Mouse (Mus musculus) heart, postnatal 25 days (tissue): ENCODE measurements around the gene Ncbp3. TPM values are rescaled to one million over a fixed set of nuclear protein-coding genes. Genes with fewer than 3 reads are reported as not detected.
"Not testable (repeated sequence)": the region's sequence is repeated elsewhere in the genome, so short reads cannot be mapped to it uniquely, and the experiment has no call there.

Source experiments
- DNase-seq: peaks from one replicate; pipeline ENCODE4 v3.0.0; 2022; ENCODE audit warnings: low spot score
- intact Hi-C: fragments of 180-260 bp; cut with DNase I; formaldehyde crosslinking; loops from one replicate; pipeline ENCODE4 v1.15.1; 2025
- total RNA-seq, 2 experiments: library from RNA; stranded (reverse); gene quantifications; 2 replicates each; pipeline ENCODE4 v1.2.3; 2021

Ncbp3 gene
- total RNA-seq, 2 experiments from 2014 or later, result 5.6 to 6.2 TPM

- intact Hi-C loops, result loop anchor here (10.0 kb wide), 1 partner anchor 1298 kb away; no protein-coding TSS in a partner anchor
- no peak for DNase-seq
These were observed 29.7 kb downstream of the Ncbp3 start for GRCm38 (mm10) chr11:73077211-73077720.

- no peak for DNase-seq
- intact Hi-C loops, result loop anchor here (10.0 kb wide), 1 partner anchor 1296 kb away; no protein-coding TSS in a partner anchor
These were observed 31.0 kb downstream of the Ncbp3 start for GRCm38 (mm10) chr11:73078615-73079014.

GRCm38 (mm10) chr11:73080306-73080705 is 32.7 kb downstream of the Ncbp3 start:
- intact Hi-C loops, result no loop called here
- no peak for DNase-seq

- intact Hi-C loops, result no loop called here
- DNase-seq, result no peak
These were observed 36.7 kb downstream of the Ncbp3 start for GRCm38 (mm10) chr11:73084303-73084702.

GRCm38 (mm10) chr11:73084804-73085231 is 37.2 kb downstream of the Ncbp3 start:
- DNase-seq, result no peak

GRCm38 (mm10) chr11:73085391-73085790 is 37.8 kb downstream of the Ncbp3 start:
- no peak for DNase-seq
- intact Hi-C loops, result no loop called here

More at GRCm38 (mm10) chr11:73084804-73085231, 37.2 kb downstream of the Ncbp3 start:
- intact Hi-C loops, result no loop called here

- intact Hi-C loops, result no loop called here
- DNase-seq, result no peak
These were observed 40.3 kb downstream of the Ncbp3 start for GRCm38 (mm10) chr11:73087700-73088480.

- no peak for DNase-seq
- intact Hi-C loops, result no loop called here
These were observed 42.7 kb downstream of the Ncbp3 start, which contains the start of gene Itgae for GRCm38 (mm10) chr11:73090283-73090682. Gene Itgae (plus strand): TSS chr11:73090583.

- intact Hi-C loops, result no loop called here
- no peak for DNase-seq
These were observed 43.2 kb downstream of the Ncbp3 start for GRCm38 (mm10) chr11:73090826-73091225.

- intact Hi-C loops, result no loop called here
- DNase-seq, result no peak
These were observed 44.5 kb downstream of the Ncbp3 start for GRCm38 (mm10) chr11:73092057-73092456.

GRCm38 (mm10) chr11:73092877-73093276 is 45.3 kb downstream of the Ncbp3 start:
- intact Hi-C loops, result no loop called here
- no peak for DNase-seq

GRCm38 (mm10) chr11:73094231-73094995 is 46.8 kb downstream of the Ncbp3 start:
- no peak for DNase-seq
- intact Hi-C loops, result no loop called here

GRCm38 (mm10) chr11:73098860-73099259 is 51.3 kb downstream of the Ncbp3 start:
- no peak for DNase-seq
- intact Hi-C loops, result no loop called here

- DNase-seq, result no peak
- intact Hi-C loops, result no loop called here
These were observed 52.6 kb downstream of the Ncbp3 start for GRCm38 (mm10) chr11:73099976-73100750.

GRCm38 (mm10) chr11:73101308-73101707 is 53.7 kb downstream of the Ncbp3 start:
- DNase-seq, result no peak
- intact Hi-C loops, result no loop called here

GRCm38 (mm10) chr11:73105246-73105645 is 57.7 kb downstream of the Ncbp3 start:
- no peak for DNase-seq
- intact Hi-C loops, result loop anchor here (5.0 kb wide), 2 partner anchors 33 to 98 kb away; no protein-coding TSS in a partner anchor

- intact Hi-C loops, result loop anchor here (5.0 kb wide), 2 partner anchors 35 to 100 kb away; no protein-coding TSS in a partner anchor
- DNase-seq, result not testable (repeated sequence)
These were observed 59.8 kb downstream of the Ncbp3 start for GRCm38 (mm10) chr11:73107358-73107757.

- intact Hi-C loops, result loop anchor here (5.0 kb wide), 2 partner anchors 36 to 101 kb away; no protein-coding TSS in a partner anchor
- DNase-seq, result no peak
These were observed 60.8 kb downstream of the Ncbp3 start for GRCm38 (mm10) chr11:73108195-73108897.
